Mouse (Mus musculus) cerebellum, adult 2 months (tissue): ENCODE data around the gene Erbin.

Source experiments
- CTCF ChIP-seq: fragments of 200-500 bp; IDR thresholded peaks from 2 replicates; pipeline ENCODE4 v1.5.1; 2011; ENCODE audit warnings: low read depth, mild to moderate bottlenecking, control low read depth, low read length, moderate library complexity, borderline replicate concordance; ENCODE audit not compliant: insufficient read depth
- POLR2A ChIP-seq: fragments of 200-500 bp; IDR thresholded peaks from 2 replicates; pipeline ENCODE4 v1.6.1; 2011; ENCODE audit warnings: low read length, control low read depth, borderline replicate concordance; ENCODE audit not compliant: insufficient read depth

GRCm38 (mm10) chr13:103966696-103967215, 46.4 kb upstream of the Erbin start:
- TF ChIP-seq CTCF: no peak
- no peak for TF ChIP-seq POLR2A
